Mouse (Mus musculus): ENCODE data around the gene Stat2. TPM values are rescaled to one million over a fixed set of nuclear protein-coding genes. Genes with fewer than 3 reads are reported as not detected.
"Not testable (repeated sequence)": the region's sequence is repeated elsewhere in the genome, so short reads cannot be mapped to it uniquely, and the experiment has no call there.

The Stat2 gene
- polyA plus RNA-seq, 1 experiment from 2014 or later = 25.6 TPM

DNA sequence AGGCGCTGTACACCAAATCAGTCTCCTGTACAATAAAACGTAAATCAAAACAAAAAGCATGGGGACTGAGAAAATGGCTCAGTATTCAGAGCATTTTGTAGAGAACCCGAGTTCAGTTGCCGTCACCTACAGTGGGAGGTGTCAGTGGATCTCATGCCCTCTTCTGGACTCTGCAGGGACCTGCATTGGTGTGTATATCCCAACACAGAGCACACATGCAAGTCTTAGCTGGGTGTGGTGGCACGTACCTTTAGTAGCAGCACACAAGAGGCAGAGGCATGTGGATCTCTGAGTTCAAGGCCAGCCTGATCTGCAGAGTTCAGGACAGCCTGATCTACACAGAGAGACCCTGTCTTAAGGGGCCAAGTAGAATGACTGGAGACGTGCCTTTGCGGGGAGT lies 39.3 kb downstream of the Stat2 start:
- 0 out of 2 replicates have a peak, but pooled peaks cover 3% of the 10 kb centered on the region for H3K4me1 ChIP-seq
- H3K9me3 ChIP-seq = no peaks in the 10 kb centered on the region
- H3K36me3 ChIP-seq = peaks cover 60% of the 10 kb centered on the region
- WGBS = 88% methylated on average over 7 of the region's 7 CpGs
- no peak overlapping the region for H3K4me2 ChIP-seq (replicated peaks)
- H3K9ac ChIP-seq = no peak overlapping the region
- no peak overlapping the region for H3K4me3 ChIP-seq
- no peak for ATAC-seq (ENCODE audit: low FRiP score, low read depth)
- H3K27ac ChIP-seq = no peak overlapping the region
- H3K27me3 ChIP-seq (replicated peaks) = no peaks in the 10 kb centered on the region

DNA sequence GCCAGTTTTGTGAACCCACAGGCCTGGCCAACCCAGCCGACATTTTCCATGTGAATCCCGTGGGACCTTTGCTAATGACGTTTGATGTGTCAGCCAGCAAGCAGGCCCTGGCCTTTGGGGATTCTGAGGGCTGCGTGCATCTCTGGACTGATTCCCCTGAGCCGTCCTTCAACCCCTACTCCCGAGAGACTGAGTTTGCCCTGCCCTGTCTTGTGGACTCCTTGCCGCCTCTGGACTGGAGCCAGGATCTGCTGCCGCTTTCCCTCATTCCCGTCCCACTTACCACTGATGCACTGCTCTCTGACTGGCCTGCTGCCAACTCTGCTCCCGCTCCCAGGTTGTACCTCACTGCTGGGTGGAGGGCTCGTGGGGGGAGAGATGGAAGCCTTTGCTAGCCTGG lies 39.8 kb downstream of the Stat2 start:
- H3K9ac ChIP-seq = no peak overlapping the region

DNA sequence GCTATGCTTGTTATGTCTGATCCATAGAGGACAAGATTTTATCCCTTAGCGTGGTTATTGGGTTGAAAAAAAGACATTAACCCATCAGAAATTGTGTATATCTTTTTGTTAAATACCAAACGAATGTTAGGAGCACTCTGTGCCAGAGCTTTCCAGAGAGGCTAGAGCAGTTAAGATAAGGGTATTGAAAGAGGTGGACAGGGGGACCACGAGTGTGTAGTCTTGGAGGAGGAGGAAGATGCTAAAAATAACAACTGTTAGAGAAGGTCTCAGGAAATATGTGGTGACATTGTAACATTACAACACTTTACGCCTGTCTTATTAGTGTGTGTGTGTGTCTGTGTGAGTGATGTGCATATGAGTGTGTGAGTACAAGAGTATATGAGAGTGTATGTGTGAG lies 40.5 kb downstream of the Stat2 start:
- Histone ChIP-seq H3K4me2 (replicated peaks) (no peak overlapping the region), H3K27me3 (replicated peaks) (no peaks in the 10 kb centered on the region), H3K9ac (no peak overlapping the region), H3K27ac (no peak overlapping the region), H3K36me3 (peaks cover 72% of the 10 kb centered on the region), H3K4me3 (no peak overlapping the region), H3K4me1 (0 out of 2 replicates have a peak, but pooled peaks cover 3% of the 10 kb centered on the region), H3K9me3 (no peaks in the 10 kb centered on the region)
- WGBS = 95% methylated on average over 4 of the region's 4 CpGs
- no peak for ATAC-seq (ENCODE audit: low FRiP score, low read depth)

More for the DNA sequence above, 39.8 kb downstream of the Stat2 start:
- Histone ChIP-seq H3K4me1 (0 out of 2 replicates have a peak, but pooled peaks cover 3% of the 10 kb centered on the region), H3K9me3 (no peaks in the 10 kb centered on the region), H3K27ac (no peak overlapping the region), H3K4me3 (no peak overlapping the region), H3K27me3 (replicated peaks) (no peaks in the 10 kb centered on the region), H3K4me2 (replicated peaks) (no peak overlapping the region), H3K36me3 (peaks cover 65% of the 10 kb centered on the region)
- 0 out of 2 replicates have a peak, but pooled peaks have one; percentile 21 for ATAC-seq (ENCODE audit: low FRiP score, low read depth)
- 75% methylated on average over 11 of the region's 11 CpGs for WGBS

DNA sequence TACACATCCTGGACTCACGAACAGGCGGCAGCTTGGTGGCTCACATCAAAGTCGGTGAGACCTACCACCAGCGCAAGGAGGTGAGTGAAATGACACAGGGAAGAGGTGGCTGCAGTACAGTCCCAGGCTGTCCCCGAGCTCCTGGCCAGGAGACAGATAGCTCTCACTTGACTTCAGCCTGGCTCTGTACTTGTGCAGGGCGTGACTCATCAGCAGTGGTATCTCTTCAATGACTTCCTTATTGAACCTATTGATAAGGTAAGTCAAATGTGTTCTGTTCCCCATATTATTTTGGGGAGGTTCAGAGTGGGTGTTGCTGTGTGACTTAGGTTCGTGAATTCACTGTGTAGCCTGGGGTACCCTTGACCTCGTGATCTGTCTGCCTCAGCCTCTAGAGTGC lies 45.2 kb downstream of the Stat2 start:
- WGBS = 94% methylated on average over 8 of the region's 8 CpGs

DNA sequence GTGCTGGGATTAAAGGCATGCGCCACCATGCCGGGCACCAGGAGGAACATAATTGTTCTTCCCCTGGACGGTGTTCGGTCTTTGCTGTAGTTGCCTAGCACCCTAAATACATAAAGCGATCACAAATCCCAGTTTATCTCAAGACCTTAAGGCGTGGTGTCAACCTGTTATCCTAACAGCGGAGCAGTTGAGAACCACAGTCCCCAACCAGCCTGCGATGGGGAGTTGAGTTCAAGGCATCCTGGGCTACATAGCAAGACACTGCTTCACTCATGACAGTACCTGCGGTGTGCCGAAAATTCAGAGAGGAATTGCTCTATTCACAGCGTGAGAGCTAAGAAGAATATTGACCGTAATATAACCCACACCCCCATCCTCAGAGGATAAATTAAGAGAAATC lies 51.3 kb downstream of the Stat2 start:
- Histone ChIP-seq H3K9ac (no peak overlapping the region), H3K9me3 (no peaks in the 10 kb centered on the region), H3K4me1 (peaks cover 17% of the 10 kb centered on the region), H3K4me2 (replicated peaks) (peak overlapping the region; percentile 85), H3K36me3 (peaks cover 57% of the 10 kb centered on the region), H3K4me3 (no peak overlapping the region), H3K27ac (no peak overlapping the region), H3K27me3 (replicated peaks) (no peaks in the 10 kb centered on the region)
- no peak for ATAC-seq (ENCODE audit: low FRiP score, low read depth)
- 63% methylated on average over 12 of the region's 12 CpGs for WGBS

More for the DNA sequence above, 45.2 kb downstream of the Stat2 start:
- Histone ChIP-seq H3K27ac (no peak overlapping the region), H3K27me3 (replicated peaks) (no peaks in the 10 kb centered on the region), H3K4me2 (replicated peaks) (no peak overlapping the region), H3K36me3 (peaks cover 83% of the 10 kb centered on the region), H3K9me3 (no peaks in the 10 kb centered on the region), H3K4me3 (no peak overlapping the region), H3K9ac (no peak overlapping the region), H3K4me1 (no peaks in the 10 kb centered on the region)
- ATAC-seq (ENCODE audit: low FRiP score, low read depth) = no peak

DNA sequence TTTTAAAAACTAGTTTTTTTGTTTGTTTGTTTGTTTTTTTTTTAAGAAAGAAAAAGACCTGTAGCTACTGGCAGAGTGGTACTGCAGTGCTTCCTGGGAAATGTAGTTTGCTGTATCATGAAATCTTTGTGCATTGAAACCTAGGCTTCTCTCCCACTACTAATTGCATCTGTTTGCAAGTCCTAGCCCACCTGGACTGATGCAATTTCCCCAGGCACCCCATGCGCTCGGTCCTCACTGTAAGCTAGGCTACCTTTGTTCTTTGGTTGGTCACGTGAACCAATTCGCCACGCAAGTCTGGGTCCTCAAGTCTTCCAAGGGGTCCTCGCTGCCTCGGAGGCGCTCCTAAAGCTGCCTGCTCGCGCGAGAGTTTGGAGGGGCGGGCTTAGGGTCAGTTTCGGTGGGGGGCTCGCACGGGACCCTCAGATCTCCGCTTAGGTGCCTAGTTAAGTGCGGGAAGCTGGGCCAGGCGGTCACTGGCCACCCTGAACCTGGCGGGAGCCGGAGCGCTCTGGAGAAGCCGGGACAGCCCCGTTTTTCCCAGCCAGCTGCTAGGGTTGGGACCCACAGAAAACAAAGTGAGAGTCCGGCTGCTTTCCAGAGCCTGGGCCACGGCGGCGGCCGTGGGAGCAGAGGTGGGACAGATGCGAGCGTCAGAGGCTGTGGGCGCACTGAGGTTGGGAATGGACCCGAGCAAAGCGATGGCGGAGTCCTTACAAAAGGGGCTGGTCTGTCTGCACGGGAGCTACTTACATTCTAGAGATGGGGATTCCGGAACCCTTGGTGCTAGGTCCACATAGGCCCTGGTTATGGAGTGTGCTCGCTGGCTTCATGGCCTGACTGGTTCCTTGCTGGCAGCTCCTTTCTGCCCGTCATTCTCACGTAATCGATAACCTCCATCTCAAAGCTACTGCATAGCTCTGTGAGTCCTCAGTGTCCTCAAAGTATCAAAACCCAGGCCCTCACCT lies 52.1 kb downstream of the Stat2 start, which contains the start of gene Cnpy2:
Gene Cnpy2, plus strand, starts transcription at position 319 of the 968 bp plus-strand sequence.
- H3K4me3 ChIP-seq = peak within 1 kb of the TSS; percentile 91
- peak within 1 kb of the TSS; percentile 85 for H3K4me2 ChIP-seq (replicated peaks)
- peaks cover 59% of the 10 kb centered on the region for H3K36me3 ChIP-seq
- H3K4me1 ChIP-seq = peaks cover 17% of the 10 kb centered on the region
- WGBS = under 1% methylated on average over 40 of the region's 40 CpGs
- no peaks in the 10 kb centered on the region for H3K9me3 ChIP-seq
- H3K9ac ChIP-seq = peak within 1 kb of the TSS; percentile 93
- no peaks in the 10 kb centered on the region for H3K27me3 ChIP-seq (replicated peaks)
- peak within 1 kb of the TSS; percentile 88 for H3K27ac ChIP-seq
- ATAC-seq (ENCODE audit: low FRiP score, low read depth) = peak; percentile 96

DNA sequence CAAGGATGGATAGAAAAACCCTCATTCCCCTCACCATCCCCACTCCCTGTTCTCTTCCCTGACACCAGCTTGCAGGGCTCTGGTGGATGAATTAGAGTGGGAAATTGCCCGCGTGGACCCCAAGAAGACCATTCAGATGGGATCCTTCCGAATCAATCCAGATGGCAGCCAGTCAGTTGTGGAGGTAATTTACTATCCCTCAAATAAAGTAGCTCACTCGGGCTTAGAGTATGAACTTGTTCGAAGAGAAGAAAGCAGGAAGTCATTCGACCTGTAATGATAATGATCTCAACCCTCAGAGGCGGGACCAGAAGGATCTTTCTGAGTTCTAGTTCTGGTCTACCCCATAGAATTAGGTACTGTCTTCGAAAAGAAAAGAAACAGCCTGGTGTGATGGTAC lies 53.2 kb downstream of the Stat2 start:
- Histone ChIP-seq H3K9ac (peak overlapping the region; percentile 93), H3K36me3 (peaks cover 58% of the 10 kb centered on the region), H3K4me3 (peak overlapping the region; percentile 91), H3K27ac (no peak overlapping the region), H3K9me3 (no peaks in the 10 kb centered on the region), H3K27me3 (replicated peaks) (no peaks in the 10 kb centered on the region), H3K4me2 (replicated peaks) (peak overlapping the region; percentile 85), H3K4me1 (peaks cover 17% of the 10 kb centered on the region)
- 80% methylated on average over 8 of the region's 8 CpGs for WGBS
- no peak for ATAC-seq (ENCODE audit: low FRiP score, low read depth)

DNA sequence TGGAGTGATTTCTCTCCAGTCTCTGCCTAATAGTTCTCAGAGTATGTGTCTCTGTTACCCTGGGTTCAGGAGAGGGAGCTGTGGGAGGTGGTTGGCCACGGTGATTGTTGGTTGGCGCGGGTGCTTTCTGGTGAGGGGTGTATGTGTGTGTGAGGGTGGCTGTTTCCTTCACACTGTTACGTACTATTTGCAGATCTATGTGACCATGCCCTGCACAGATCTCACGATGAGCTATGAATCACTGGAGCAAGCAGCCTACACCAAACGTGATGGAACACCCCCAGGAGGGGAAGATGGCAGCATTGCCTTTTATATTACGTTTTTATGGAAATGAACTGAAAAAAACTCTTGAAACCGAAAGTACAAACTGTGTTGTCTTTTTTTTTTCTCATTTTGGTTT lies 56.5 kb downstream of the Stat2 start:
- Histone ChIP-seq H3K4me3 (no peak overlapping the region), H3K36me3 (peaks cover 44% of the 10 kb centered on the region), H3K4me1 (peaks cover 14% of the 10 kb centered on the region), H3K27me3 (replicated peaks) (no peaks in the 10 kb centered on the region), H3K9me3 (no peaks in the 10 kb centered on the region), H3K4me2 (replicated peaks) (no peak overlapping the region), H3K27ac (no peak overlapping the region), H3K9ac (no peak overlapping the region)
- ATAC-seq (ENCODE audit: low FRiP score, low read depth) = no peak
- 95% methylated on average over 8 of the region's 8 CpGs for WGBS

DNA sequence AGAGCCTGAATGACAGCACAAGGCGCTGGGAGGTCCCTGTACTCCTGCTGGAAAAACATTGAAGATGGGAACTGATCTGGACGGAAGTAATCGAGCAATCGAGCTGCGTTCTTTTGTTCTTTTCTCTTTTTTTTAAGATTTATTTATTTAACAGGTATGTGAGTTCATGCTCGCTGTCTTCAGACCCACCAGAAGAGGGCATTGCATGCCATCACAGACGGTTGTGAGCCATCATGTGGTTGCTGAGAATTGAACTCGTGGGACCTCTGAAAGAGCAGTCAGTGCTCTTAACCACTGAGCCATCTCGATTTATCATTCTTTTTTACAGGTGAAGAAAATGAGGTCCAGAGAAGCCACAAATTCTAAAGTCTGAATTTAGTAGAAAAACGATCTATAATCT lies 57.3 kb downstream of the Stat2 start:
- no peak overlapping the region for H3K4me3 ChIP-seq
- 91% methylated on average over 10 of the region's 10 CpGs for WGBS
- ATAC-seq (ENCODE audit: low FRiP score, low read depth) = no peak
- no peak overlapping the region for H3K9ac ChIP-seq
- H3K36me3 ChIP-seq = peaks cover 44% of the 10 kb centered on the region
- peaks cover 14% of the 10 kb centered on the region for H3K4me1 ChIP-seq
- H3K27ac ChIP-seq = no peak overlapping the region
- no peaks in the 10 kb centered on the region for H3K9me3 ChIP-seq
- H3K4me2 ChIP-seq (replicated peaks) = no peak overlapping the region
- H3K27me3 ChIP-seq (replicated peaks) = no peaks in the 10 kb centered on the region

DNA sequence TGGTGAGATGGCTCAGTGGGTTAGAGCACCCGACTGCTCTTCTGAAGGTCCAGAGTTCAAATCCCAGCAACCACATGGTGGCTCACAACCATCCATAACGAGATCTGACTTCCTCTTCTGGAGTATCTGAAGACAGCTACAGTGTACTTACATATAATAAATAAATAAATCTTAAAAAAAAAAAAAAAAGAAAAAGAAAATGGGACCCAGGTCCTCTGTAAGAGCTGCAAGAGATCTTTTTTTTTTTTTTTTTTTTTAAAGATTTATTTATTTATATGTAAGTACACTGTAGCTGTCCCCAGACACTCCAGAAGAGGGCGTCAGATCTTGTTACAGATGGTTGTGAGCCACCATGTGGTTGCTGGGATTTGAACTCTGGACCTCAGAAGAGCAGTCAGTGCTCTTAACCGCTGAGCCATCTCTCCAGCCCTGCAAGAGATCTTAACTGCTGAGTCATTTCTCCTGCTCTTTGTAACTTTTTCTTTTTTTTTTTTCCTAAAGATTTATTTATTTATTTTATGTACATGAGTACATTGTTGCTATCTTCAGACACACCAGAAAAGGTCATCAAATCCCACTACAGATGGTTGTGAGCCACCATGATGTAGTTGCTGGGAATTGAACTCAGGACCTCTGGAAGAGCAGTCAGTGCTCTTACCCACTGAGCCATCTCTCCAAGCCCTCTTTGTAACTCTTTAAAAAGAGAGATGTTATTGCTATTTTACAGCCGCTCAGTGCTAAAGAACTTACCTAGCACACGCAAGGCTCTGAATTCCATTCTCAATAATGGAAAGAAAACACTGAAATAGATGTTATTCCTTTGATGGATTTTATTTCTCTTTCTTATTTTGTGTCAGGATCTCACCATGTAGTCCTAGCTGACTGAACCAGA lies 62.2 kb downstream of the Stat2 start:
- H3K9me3 ChIP-seq; H3K27me3 ChIP-seq (replicated peaks); H3K27ac ChIP-seq; H3K4me3 ChIP-seq; ATAC-seq (ENCODE audit: low FRiP score, low read depth); H3K4me2 ChIP-seq (replicated peaks); H3K9ac ChIP-seq; H3K4me1 ChIP-seq: not testable (repeated sequence)
- WGBS = 82% methylated on average over 6 of the region's 6 CpGs
- H3K36me3 ChIP-seq = peaks cover 18% of the 10 kb centered on the region

DNA sequence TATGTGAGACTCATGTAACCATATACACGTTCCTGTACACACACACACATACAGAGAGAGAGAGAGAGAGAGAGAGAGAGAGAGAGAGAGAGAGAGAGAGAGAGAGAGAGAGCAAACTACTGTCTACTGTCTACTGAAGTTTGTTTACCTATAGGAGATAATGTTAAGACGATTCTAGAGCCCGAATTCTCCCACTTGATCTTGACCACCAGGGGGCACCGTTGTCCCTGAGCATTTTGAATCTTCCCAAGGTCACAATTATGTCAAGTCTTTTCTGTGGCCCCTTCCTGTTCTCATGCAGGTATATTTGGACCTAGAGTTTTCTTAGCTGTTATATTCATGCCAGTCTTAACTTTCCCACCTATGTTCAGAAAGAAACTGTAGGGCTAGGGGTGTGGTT lies 65.2 kb downstream of the Stat2 start:
- Histone ChIP-seq H3K4me1 (peaks cover 18% of the 10 kb centered on the region), H3K9me3 (no peaks in the 10 kb centered on the region), H3K36me3 (no peaks in the 10 kb centered on the region), H3K9ac (no peak overlapping the region), H3K4me3 (no peak overlapping the region), H3K27me3 (replicated peaks) (no peaks in the 10 kb centered on the region), H3K27ac (no peak overlapping the region), H3K4me2 (replicated peaks) (no peak overlapping the region)
- ATAC-seq (ENCODE audit: low FRiP score, low read depth) = no peak
- 3% methylated on average over 4 of the region's 4 CpGs for WGBS

DNA sequence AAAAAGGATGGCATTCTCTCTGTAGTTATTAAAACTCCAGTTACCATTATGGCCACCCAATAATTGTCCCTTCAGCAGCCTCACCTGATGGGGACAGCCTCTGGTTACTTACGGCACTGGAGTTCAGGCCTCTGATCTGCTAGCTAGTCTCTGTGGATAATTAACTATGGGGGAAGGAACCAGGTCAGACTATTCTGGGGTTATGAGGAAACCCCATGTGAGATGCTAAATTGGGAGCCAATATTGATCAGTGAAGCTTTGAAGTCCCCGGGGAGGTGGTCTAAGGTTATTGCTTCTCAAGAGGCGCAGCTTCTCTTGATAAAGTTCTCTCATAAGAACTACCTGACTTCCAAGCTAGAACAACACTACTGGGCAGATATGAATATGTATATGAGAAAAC lies 65.8 kb downstream of the Stat2 start:
- peaks cover 18% of the 10 kb centered on the region for H3K4me1 ChIP-seq
- 95% methylated on average over 3 of the region's 3 CpGs for whole genome bisulfite sequencing
- H3K9me3 ChIP-seq = no peaks in the 10 kb centered on the region
- no peaks in the 10 kb centered on the region for H3K36me3 ChIP-seq
- no peak overlapping the region for H3K27ac ChIP-seq
- no peak for ATAC-seq (ENCODE audit: low FRiP score, low read depth)
- H3K4me2 ChIP-seq (replicated peaks) = no peak overlapping the region
- H3K4me3 ChIP-seq = no peak overlapping the region
- no peak overlapping the region for H3K9ac ChIP-seq
- no peaks in the 10 kb centered on the region for H3K27me3 ChIP-seq (replicated peaks)
